Mouse (Mus musculus) heart, adult 8-10 months (tissue): Measurements from ENCODE around the gene Tuft1. TPM values are rescaled to one million over a fixed set of nuclear protein-coding genes. Genes with fewer than 3 reads are reported as not detected.

Experiments
- DNase-seq: peaks from one replicate; pipeline ENCODE4 v3.0.0; 2022; ENCODE audit warnings: low spot score
- total RNA-seq, 4 experiments: library from RNA; stranded (reverse); gene quantifications; 2 replicates each; pipeline ENCODE4 v1.2.4; 2022

The Tuft1 gene
- total RNA-seq, 4 experiments from 2014 or later, result 2.1 to 3.5 (median 2.4) TPM

GRCm38 (mm10) chr3:94597224-94597779 is 61.4 kb downstream of the Tuft1 start:
- no peak for DNase-seq

- no peak for DNase-seq
Observed at GRCm38 (mm10) chr3:94595871-94596287, 62.8 kb downstream of the Tuft1 start.

GRCm38 (mm10) chr3:94591066-94591465 is 67.6 kb downstream of the Tuft1 start:
- no peak for DNase-seq

GRCm38 (mm10) chr3:94587962-94588361 is 70.7 kb downstream of the Tuft1 start:
- no peak for DNase-seq

GRCm38 (mm10) chr3:94582944-94583343 is 75.7 kb downstream of the Tuft1 start:
- DNase-seq, result no peak

- DNase-seq, result peak; percentile 90
Observed at GRCm38 (mm10) chr3:94582456-94582891, 76.2 kb downstream of the Tuft1 start, which contains the start of gene Snx27. TSS of gene Snx27 (minus strand) at chr3:94582716.

GRCm38 (mm10) chr3:94581793-94582455 is 76.7 kb downstream of the Tuft1 start:
- no peak for DNase-seq

GRCm38 (mm10) chr3:94581138-94581780 is 77.4 kb downstream of the Tuft1 start:
- DNase-seq, result no peak

GRCm38 (mm10) chr3:94574506-94574905 is 84.2 kb downstream of the Tuft1 start:
- no peak for DNase-seq

- no peak for DNase-seq
Observed at GRCm38 (mm10) chr3:94567242-94567641, 91.4 kb downstream of the Tuft1 start.

- no peak for DNase-seq
Observed at GRCm38 (mm10) chr3:94565557-94565956, 93.1 kb downstream of the Tuft1 start.

- DNase-seq, result no peak
Observed at GRCm38 (mm10) chr3:94565127-94565526, 93.5 kb downstream of the Tuft1 start.

GRCm38 (mm10) chr3:94564356-94565010 is 94.2 kb downstream of the Tuft1 start:
- no peak for DNase-seq

GRCm38 (mm10) chr3:94563163-94563562 is 95.5 kb downstream of the Tuft1 start:
- DNase-seq, result no peak

Other genes starting within 250 kb of the Tuft1 start
- 1 to 10 TPM; 4.5 to 7.0 (median 6.1) TPM for gene Tdrkh, start 245.6 kb downstream of the Tuft1 start, total RNA-seq
- gene Mrpl9, start 215.6 kb downstream of the Tuft1 start, total RNA-seq, result 10 to 100 TPM; 57.4 to 69.0 (median 61.9) TPM
- under 1 TPM in 1 of 4 experiments, not detected in 3; 0.41 TPM for gene Oaz3, start 215.0 kb downstream of the Tuft1 start, total RNA-seq
- gene Celf3, start 180.6 kb downstream of the Tuft1 start, total RNA-seq, result under 1 TPM in 1 of 4 experiments, not detected in 3; 0.12 TPM
- 1 to 10 TPM in 3 of 4 experiments, under 1 TPM in 1; 0.95 to 2.1 (median 1.1) TPM for gene Riiad1, start 178.5 kb downstream of the Tuft1 start, total RNA-seq
- gene Snx27, start 76.2 kb downstream of the Tuft1 start, total RNA-seq, result 10 to 100 TPM; 24.8 to 29.0 (median 27.0) TPM
- not detected for gene Gm10972, start 15.8 kb downstream of the Tuft1 start, total RNA-seq
- gene Selenbp2, start 34.7 kb upstream of the Tuft1 start, total RNA-seq, result 10 to 100 TPM; 14.7 to 17.5 (median 15.4) TPM
- under 1 TPM; 0.37 to 0.85 (median 0.54) TPM for gene Cgn, start 127.6 kb upstream of the Tuft1 start, total RNA-seq
- gene Pogz, start 178.7 kb upstream of the Tuft1 start, total RNA-seq, result 10 to 100 TPM; 15.4 to 21.3 (median 18.7) TPM
- gene Psmb4, start 228.1 kb upstream of the Tuft1 start, total RNA-seq, result 100 to 1,000 TPM; 186 to 247 (median 204) TPM